Mouse (Mus musculus) neural tube, embryonic 13.5 days (tissue): ENCODE results near the gene 1600014C10Rik. TPM values are rescaled to one million over a fixed set of nuclear protein-coding genes. Genes with fewer than 3 reads are reported as not detected.

Experiments
- polyA plus RNA-seq: library from polyadenylated mRNA; unstranded; fragments of >200 nt; fragmentation: Nextera tagmentation; extraction: Ambion mirVana; gene quantifications from 2 replicates; pipeline ENCODE4 v1.2.1, GENCODE M21; 2015

Gene 1600014C10Rik
- polyA plus RNA-seq, 1 experiment from 2014 or later: 27.5 TPM

Other genes starting within 250 kb of the 1600014C10Rik start
- gene Uri1, start 159.7 kb upstream of the 1600014C10Rik start, polyA plus RNA-seq: 40.8 and 41.2 TPM in 2 replicates
- 18.1 and 18.2 TPM in 2 replicates for gene Ccne1, start 75.7 kb upstream of the 1600014C10Rik start, polyA plus RNA-seq
- 0.71 and 0.91 TPM in 2 replicates for gene Plekhf1, start 44.8 kb downstream of the 1600014C10Rik start, polyA plus RNA-seq
- 77.6 and 78.3 TPM in 2 replicates for gene Pop4, start 88.2 kb downstream of the 1600014C10Rik start, polyA plus RNA-seq